Mouse (Mus musculus): ENCODE results near the gene Arpc1a.
"Not testable (repeated sequence)": the region's sequence is repeated elsewhere in the genome, so short reads cannot be mapped to it uniquely, and the experiment has no call there.

Gene Arpc1a

DNA sequence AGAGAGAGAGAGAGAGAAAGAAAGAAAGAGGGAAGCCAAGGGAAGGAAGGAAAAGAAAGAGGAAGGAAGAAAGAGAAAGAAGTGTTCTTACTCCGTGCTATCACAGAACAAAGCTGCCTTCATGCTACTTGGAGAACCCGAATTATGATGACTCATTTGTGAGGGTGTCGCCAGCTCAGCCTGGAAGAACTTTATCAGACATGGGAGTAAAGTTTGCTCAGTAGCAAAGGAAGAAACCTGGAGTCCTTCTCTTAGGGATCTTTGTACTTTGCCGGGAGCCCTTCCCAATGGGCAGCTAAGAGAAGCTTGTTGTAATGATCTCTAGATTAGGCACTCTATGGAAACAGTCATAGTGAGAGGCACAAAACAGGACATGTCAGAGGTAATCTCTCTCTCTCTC is 19.1 kb downstream of the Arpc1a start:
- DNase-seq (ENCODE audit: extremely low read depth, insufficient read length, low spot score), result no peak

DNA sequence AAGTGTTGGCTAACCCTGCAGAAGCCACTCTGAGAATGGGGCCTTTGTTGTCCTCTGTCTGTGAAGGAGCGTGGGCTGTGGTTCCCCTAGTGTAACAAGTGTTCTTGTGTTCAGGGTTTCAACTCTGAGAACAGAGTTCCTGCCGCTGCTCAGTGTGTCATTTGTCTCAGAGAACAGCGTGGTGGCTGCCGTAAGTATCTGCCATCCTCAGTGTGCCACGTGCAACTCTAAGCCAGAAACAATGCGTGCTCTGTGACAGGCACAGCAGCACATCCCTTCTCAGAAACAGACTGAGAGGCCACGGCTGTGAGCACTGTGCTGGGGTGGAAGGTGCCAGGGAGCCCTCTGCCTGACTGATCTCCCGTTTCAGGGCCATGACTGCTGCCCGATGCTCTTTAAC is 20.7 kb downstream of the Arpc1a start:
- DNase-seq (ENCODE audit: extremely low read depth, insufficient read length, low spot score), result no peak

DNA sequence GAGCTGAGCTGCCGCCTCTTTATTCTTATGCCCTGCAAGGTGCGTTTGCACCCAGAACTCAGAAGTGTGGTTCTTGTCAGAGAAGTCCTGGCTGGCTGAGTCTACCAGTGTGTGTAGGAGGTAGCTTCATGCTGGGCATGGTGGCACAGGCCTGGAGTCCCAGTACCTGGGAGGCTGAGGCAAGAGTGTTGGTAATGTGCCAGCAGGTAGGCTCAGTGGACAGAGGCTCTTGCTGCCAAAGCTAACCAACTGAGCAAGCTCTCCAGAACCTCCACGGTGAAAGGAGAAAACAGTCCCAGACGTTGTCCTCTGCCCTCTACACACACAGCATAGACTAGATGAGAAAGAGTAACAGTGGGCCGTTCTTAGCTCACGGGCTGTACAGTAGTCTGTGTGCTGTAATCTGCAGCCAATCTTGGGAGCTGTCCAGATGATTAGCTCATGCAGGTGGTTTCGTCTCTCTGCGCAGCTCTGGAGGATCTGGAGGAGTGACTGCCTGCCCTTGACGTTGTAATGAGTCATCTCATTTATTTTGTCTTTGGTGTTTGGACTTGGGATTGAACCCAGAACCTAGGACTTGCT is 22.2 kb downstream of the Arpc1a start:
- no peak for DNase-seq (ENCODE audit: extremely low read depth, insufficient read length, low spot score)

DNA sequence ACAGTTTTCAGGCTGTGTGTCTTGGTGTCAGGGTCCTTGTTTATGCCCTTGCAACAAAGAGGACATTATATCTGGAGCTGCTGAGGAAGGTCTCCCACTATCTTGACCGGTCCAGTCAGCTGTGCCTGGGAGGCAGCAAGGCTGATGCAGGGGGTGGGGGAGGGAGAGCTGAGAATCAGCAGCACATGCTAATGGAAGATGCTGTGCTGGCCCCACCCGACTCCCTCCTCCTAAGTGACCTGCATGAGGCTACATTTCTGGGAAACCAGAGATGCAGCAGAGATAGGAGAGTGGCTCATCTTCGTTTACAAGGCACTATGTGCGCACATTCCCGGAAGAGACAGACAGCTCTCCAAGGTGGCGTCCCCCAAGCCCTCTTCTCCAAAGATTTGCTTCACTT is 26.8 kb downstream of the Arpc1a start:
- no peak for DNase-seq (ENCODE audit: extremely low read depth, insufficient read length, low spot score)

DNA sequence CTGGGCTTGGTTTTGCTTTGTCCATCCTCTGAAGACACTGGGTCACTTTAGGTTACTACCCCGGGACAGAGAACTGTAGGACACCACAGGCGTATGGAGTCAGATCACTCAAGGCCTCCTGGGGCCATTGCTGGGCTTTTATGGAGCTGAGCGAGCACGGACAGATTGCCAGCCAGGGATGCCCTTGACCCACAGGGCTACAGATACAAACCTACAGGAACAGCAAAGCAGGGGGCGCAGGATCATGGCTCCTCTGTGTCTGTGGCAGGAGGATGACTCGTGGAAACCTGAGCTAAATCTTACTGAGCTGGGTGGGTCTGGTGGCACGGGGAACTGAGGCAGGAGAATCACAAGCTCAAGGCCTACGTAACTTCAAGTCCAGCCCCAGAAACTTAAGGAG is 28.9 kb downstream of the Arpc1a start:
- no peak for DNase-seq (ENCODE audit: extremely low read depth, insufficient read length, low spot score)

DNA sequence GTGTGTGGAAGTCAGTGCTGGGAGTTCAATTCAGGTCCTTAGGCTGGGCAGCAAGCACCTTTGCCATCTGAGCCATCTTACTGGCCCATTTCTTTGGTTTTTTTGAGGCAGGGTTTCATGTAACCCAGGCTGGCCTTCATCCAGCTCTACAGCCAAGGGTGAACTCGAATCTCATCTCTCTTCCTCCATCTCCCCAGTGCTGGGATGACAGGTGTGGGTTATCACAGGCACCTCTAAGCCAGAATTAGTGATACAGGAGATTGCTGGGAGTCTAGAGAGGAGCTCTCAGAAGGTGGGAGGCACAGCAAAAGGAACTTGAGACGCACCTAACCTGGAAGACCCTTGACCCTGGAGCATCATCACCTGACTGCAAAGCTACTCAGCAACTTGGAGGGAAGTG is 29.8 kb downstream of the Arpc1a start:
- no peak for DNase-seq (ENCODE audit: extremely low read depth, insufficient read length, low spot score)

DNA sequence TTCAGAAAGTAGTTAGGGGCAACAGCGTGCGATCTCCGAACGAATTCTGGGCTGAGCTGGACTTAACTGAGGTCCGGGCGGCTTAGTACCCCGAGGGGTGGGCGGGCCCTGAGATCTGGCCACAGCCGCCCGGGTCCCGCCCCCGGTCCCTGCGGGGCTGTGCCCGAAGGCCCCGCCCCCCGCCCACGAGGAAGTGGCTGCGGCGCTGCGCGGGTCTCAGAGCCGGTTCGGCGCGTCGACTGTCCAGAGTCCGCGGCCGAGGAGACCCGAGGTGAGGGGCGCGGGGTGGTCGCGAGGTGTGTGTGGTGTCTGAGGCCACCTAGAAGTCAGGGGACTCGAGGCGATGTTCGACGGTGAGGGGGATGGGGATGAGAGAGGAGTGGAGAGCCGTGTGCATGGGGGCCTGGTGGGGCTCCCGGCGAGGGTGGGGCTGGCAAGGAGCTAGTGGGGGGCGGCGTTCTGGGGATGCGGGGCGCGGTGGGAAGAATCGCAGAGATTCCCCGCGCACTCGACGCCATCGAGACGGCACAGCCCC is 30.5 kb downstream of the Arpc1a start, which contains the start of gene Arpc1b:
Gene Arpc1b (plus strand): TSS at position 145 of the 535 bp plus-strand sequence.
- peak; percentile 88 for DNase-seq (ENCODE audit: extremely low read depth, insufficient read length, low spot score)

DNA sequence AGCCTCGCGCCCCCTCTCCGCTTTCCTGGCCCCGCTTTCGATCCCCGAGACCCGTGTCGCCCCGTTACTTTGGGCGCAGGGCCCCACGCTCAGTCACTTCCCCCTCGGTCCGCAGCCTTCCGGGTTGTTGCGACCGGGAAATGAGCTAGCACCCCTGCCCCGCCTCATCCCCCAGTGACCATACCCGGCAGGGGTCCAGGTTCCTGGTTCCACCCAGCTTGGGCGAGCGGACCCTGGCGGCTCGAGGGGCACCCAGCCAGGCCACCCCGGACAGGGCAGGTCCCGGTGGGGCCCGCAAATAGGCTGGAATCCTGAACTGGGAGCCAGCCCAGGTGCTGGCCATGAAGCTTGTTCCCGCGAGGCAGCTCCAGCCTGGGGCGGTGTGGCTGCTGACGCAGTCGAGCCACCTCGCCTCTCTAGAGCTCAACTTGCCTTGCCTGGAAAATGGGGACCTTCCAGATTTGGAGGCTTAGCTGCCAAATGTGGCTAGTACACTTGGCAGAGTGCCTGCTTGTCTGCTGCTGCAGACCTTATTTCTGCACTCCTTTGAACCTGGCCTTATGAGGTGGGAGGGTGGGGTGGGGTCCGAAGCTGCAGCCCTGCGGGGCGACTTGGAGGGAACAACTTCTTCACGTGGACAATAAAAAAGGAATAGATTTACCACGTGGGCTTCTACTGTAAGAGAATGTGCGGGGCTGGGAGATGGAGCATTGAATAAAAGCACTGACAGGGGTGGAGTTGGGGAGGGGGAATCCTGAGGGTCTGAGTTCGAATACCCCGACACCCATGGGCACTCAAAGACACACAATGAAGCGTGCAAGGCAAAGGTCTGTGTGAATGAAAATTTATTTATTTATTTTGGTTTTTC is 31.2 kb downstream of the Arpc1a start:
- DNase-seq (ENCODE audit: extremely low read depth, insufficient read length, low spot score), result peak; percentile 85

DNA sequence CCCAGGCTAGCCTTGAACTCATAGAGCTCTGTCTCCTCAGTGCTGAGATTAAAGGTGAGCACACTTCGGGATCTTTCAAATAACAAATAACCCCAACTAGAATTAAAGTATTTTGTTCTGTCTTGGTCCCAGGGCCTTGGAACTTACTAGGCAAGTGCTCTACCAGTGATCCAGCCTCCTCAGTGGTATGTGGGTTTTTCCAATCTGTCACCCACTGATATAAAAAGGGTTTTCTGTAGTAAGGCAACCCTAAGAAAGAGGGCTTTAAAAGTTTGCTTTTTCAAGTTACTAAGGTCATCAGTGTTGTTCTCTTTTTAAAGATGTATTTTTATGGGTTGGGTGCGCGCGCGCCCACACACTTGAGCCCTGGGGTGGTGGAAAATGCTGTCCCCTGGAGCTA is 32.1 kb downstream of the Arpc1a start:
- no peak for DNase-seq (ENCODE audit: extremely low read depth, insufficient read length, low spot score)

DNA sequence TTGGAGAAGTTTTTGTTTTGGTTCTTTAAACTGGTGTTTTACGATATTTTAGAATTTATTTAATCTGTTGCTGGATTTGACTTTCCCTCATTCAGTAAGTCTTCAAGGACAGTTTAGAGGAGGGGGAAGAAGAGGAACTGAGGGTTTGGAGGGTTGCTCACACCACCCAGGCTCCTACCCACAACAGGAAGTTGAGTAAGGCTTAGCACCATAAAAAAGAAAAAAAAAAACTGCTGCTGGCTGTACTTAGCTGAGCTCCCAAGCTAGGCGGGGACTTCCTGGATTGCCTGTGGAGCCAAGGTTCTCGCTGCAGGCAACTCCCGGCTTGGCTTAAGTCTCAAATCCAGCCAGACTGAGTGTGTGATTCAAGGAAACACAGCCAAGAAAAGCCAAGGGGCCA is 32.7 kb downstream of the Arpc1a start:
- peak; percentile 78 for DNase-seq (ENCODE audit: extremely low read depth, insufficient read length, low spot score)

DNA sequence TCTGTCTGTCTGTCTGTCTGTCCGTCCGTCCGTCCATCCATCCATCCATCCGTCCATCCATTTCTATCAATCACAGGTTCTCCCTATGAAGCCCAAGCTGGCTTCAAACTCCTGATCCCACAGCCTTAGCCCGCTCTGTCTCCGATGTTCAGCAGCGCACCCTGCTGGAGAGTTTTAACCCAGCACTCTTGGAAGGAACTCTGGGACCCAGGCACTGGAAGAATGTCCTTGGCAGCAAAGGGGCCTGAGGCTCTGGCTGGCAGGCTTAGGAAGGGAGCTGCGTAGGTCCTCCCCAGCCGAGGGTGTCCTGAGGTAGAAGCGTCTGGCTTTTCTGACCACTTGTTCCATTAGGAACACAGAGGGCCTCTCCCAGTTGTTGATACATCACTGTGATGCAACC is 33.3 kb downstream of the Arpc1a start:
- peak; percentile 69 for DNase-seq (ENCODE audit: extremely low read depth, insufficient read length, low spot score)

DNA sequence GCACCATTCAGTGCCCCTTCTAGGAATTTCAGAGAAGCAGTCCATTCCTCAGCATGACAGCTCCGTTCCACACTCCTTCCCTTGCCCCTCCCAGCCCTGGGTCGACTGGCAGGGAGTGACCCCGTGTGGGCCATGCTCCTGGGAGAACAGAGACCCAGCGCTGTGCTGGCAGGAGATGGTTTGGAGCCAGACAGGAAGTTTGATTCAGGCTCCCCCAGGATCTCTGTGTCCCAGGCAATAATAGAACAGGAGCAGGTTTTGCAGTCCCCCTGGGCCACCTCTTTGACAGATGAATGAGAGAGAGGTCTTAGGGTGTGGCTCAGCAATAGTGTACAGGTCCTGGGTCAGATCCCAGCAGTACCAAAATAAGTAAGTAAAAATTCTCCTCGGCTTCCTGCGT is 34.4 kb downstream of the Arpc1a start:
- DNase-seq (ENCODE audit: extremely low read depth, insufficient read length, low spot score), result no peak

DNA sequence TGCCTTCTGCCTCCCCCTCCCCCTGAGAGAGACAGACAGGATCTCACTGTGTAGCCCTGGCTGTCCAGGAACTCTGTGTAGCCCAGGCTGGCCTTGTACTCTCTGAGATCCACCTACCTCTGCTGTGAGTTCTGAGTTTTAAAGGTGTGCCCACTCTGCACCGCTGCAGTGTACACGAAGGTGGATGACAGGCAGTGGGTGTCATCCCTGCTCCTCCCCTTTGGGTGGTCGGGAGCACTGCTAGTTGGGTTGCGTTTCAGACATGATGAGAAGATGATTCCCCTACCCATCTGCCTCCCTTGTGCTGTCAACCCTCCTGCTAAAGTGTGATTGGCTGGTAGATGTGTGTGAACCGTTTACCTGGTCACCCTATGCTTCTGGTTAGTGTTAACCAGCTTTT is 34.8 kb downstream of the Arpc1a start:
- no peak for DNase-seq (ENCODE audit: extremely low read depth, insufficient read length, low spot score)

DNA sequence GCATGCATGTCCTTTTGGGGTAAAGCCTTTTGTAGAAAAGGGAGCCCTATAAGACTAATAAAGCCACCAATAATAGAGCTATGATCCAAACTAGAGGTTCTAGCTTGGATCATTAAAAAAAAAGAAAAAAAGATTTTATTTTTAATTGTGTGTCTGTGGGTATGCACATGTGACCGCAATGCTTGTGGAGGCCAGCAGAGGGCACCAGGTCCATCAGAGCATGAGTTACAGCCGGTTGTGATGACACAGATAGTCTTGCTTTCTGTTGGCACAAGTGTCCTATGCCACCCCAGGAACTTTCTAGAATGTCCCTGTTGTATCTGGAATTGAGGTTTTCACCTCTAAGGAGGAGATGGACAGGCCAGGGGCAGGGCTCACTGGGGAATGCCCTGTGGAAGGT is 35.8 kb downstream of the Arpc1a start:
- no peak for DNase-seq (ENCODE audit: extremely low read depth, insufficient read length, low spot score)

DNA sequence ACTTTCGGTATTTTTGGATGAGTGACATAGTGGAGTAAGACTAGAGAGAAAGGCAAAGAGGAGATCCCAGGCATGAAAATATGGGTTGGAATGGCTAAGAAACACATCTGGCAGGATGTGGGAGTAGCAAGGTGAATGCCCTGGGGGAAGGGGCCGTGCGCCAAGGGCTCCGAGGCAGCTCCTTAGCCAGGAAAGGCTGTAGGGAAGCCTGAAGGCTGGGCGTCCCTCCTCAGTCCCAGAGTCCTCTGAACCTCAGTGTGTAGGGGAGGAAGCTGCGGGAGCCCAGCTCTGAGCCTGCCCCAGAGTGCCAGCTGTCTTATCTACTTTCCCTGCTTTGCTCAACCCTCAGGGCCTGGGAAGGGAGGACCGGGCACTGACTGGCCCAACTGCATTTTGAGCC is 37.3 kb downstream of the Arpc1a start:
- peak; percentile 42 for DNase-seq (ENCODE audit: extremely low read depth, insufficient read length, low spot score)

DNA sequence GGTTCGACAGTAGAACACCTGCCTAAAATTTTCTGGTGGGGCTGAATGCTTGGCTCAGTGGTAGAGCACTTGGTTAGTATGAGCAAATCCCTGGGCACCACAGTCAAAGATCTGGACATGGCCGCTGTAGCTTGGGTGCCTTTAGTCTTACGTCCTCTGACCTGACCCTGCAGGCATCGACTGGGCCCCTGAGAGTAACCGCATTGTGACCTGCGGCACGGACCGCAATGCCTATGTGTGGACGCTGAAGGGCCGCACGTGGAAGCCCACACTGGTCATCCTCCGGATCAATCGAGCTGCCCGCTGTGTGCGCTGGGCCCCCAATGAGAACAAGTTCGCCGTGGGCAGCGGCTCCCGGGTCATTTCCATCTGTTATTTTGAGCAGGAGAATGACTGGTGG is 39.8 kb downstream of the Arpc1a start:
- no peak for DNase-seq (ENCODE audit: extremely low read depth, insufficient read length, low spot score)

DNA sequence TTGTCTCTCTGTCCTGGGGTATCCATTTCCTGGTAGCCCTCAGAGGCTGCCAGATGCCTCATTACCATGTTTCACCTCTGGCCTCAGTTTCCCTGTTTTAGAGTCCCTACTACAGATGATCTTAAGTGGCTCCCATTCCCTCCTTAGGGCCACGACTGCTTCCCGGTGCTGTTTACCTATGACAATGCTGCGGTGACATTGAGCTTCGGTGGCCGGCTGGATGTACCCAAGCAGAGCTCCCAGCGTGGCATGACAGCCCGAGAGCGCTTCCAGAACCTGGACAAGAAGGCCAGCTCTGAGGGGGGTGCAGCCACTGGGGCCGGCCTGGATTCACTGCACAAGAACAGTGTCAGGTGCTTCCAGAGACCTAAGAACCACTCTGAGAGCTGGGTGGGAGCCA is 43.0 kb downstream of the Arpc1a start:
- DNase-seq (ENCODE audit: extremely low read depth, insufficient read length, low spot score), result no peak

DNA sequence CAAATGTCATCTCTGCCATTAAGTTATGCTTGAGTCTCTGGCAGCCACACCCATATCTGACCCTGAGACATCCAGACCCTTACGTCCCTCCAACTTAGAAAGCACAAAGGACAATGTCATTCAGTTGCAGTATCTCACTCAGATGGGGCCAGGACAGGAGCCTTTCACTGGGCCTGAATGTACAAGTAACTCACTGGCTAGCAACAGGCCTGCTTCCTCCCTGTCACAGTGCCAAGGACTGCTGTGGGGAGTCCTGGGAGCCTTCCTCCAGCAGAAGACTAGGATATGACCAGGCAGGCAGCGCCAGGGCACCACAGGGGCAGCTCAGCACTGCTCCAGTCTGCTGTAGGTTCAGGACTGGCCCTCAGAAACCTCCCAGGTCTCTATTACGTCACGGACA is 45.5 kb downstream of the Arpc1a start:
- no peak for DNase-seq (ENCODE audit: extremely low read depth, insufficient read length, low spot score)

DNA sequence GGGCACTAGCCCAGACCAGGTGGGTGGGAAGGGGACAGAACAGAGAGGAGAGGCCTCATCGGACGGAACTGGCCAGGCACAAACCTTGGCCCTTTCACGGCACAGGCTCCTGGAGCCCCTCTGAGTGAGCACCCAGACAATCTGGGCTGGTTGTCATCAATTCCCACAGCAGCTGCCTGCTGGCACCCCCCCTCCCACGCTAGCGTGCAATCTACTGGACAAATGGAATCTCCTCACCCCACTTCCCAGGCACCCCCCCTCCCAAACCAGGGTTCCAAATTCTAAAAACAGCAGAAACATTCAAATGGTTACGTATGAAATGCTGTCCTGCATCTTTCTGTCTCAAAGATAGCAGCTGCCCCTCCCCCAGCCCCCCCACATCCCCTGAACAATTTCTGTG is 46.1 kb downstream of the Arpc1a start:
- DNase-seq (ENCODE audit: extremely low read depth, insufficient read length, low spot score), result not testable (repeated sequence)

DNA sequence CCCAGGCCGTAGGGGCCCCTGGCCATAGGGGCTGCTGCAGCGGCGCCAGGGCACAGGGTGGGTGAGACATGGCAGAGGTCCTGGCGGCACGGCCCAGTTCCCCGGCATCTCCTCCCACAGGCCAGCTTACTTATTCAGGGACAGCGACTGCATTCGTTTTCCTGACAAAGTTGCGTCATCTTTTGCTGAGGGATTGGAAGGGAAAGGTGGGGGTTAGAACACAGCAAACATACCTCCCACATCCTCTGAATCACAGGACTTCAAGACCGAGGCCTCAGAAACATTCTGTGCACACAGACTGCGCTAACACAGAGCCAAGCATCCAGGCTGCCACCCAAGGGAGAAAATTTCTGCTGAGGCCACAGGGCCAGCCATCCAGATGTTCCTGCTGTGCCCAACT is 46.6 kb downstream of the Arpc1a start:
- DNase-seq (ENCODE audit: extremely low read depth, insufficient read length, low spot score), result peak; percentile 51

DNA sequence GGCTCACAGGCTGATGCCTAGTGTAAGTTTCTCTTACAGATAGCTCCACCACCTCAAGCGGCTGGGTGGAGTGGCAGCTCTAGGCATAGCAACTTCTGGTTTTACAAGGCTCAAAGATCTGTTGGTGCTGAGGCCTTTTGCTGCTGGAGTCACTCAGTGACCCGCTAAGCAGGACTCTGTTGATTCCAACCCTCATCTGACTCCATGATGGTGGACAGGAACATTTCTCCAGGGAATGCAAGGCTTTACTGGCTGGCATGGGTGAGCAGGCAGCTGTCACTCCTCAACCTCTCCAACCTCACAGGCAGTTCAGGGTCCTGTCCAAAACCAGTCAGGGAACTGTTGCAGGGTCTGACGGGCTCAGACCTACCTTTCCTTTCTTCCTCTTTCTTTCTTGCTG is 47.4 kb downstream of the Arpc1a start:
- no peak for DNase-seq (ENCODE audit: extremely low read depth, insufficient read length, low spot score)

DNA sequence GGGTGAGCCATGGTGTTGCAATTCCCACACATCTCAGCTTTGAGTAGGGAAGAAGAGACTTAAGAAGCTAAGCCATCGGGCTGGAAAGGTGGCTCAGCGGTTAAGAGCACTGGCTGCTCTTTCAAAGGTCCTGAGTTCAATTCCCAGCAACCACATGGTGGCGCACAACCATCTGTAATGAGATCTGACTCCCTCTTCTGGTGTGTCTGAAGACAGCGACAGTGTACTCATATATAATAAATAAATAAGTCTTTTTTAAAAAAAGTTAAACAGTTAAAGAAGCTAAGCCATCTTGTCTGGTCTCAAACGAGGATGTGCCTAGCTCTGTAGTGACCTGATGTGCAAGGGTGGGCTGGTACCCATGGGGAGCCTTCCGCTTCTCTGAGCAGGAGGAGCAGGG is 49.6 kb downstream of the Arpc1a start:
- not testable (repeated sequence) for DNase-seq (ENCODE audit: extremely low read depth, insufficient read length, low spot score)

Data from 3134 (cell line).